ENCODE assay signal across 11 mouse cellular contexts in the genomic region with DNA sequence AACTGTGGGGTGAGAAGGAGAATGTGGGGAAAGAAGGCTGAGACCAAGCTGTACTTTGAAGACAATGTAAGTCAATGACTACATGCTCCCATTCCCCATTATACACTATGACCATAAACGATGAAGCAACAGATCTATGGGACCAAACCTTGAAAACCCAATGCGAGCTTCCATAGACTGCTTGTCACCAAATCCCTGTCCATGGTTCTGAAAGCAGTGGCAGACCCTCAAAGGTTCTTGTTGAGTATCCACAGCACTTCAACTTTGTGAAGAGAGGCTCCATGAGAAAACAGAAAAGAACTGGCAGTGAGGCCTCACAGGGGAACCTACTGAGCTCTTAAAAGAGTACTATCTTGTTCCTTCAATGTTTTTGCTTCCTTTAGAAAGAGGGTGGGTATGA.
DNase-seq lines count a peak whose midpoint lies in the region; ATAC-seq and TF ChIP-seq lines count a peak whose summit lies in the region.
"Had no signal": no experiment of that assay in that cellular context is flagged by ENCODE, and none has a peak within 500 bp of the region (broad histone marks: within the 10 kb centered on the region; RNA-seq: fewer than 3 reads in every experiment).

No protein-coding gene starts in this region.

- no peaks in the 10 kb centered on the region for H3K36me3 ChIP-seq in kidney, adult 2 months (ENCODE audit: control insufficient read depth, insufficient read depth, low read length)
- no peaks in the 10 kb centered on the region for H3K36me3 ChIP-seq in G1E (replicated peaks)
- H3K36me3 ChIP-seq: forebrain, embryonic 15.5 days had no signal

- peak; percentile 4; the same call in 1 of the 2 replicates for ATAC-seq in G1E (ENCODE audit: extremely low read depth, insufficient number of reproducible peaks, low FRiP score, poor library complexity, severe bottlenecking)
- peak; percentile 57 for ATAC-seq in megakaryocyte progenitor cell, adult 5-6 weeks (replicated peaks; ENCODE audit: poor library complexity)
- ATAC-seq: forebrain, embryonic 15.5 days had no signal

- no peaks in the 10 kb centered on the region for H3K27me3 ChIP-seq in kidney, adult 2 months (replicated peaks; ENCODE audit: control insufficient read depth, insufficient read depth, low read length)
- no peaks in the 10 kb centered on the region for H3K27me3 ChIP-seq in G1E (ENCODE audit: insufficient read depth, low read length)
- H3K27me3 ChIP-seq: forebrain, embryonic 15.5 days had no signal

- no peaks in the 10 kb centered on the region for H3K9me3 ChIP-seq in G1E (replicated peaks)
- H3K9me3 ChIP-seq: forebrain, embryonic 15.5 days had no signal

- no peaks in the 10 kb centered on the region for H3K4me1 ChIP-seq in kidney, adult 2 months (ENCODE audit: control insufficient read depth, insufficient read depth, low read length)
- no peaks in the 10 kb centered on the region for H3K4me1 ChIP-seq in G1E (ENCODE audit: insufficient read depth, low read depth, low read length)
- H3K4me1 ChIP-seq: forebrain, embryonic 15.5 days had no signal

- 63% methylated on average over 2 of the region's 2 CpGs for WGBS in kidney, adult 2 months

- H3K27ac ChIP-seq in kidney, adult 2 months (ENCODE audit: insufficient read depth, low read depth, low read length): no peak overlapping the region
- H3K27ac ChIP-seq: forebrain, embryonic 15.5 days had no signal

- TF ChIP-seq CTCF in kidney, adult 2 months (conservative IDR thresholded peaks at IDR 0.05; ENCODE audit: insufficient read depth, insufficient read length, low read depth, low read length): no peak
- TF ChIP-seq CTCF in G1E (IDR thresholded peaks at IDR 0.05; ENCODE audit: low read depth, low read length): no peak

- peak; percentile 24 to 30 for DNase-seq in kidney, postnatal 4 days
- no peak for DNase-seq in kidney, adult 2 months
- peak; percentile 1 for DNase-seq in G1E (ENCODE audit: low spot score)
- peak; percentile 5 for DNase-seq in c-Kit-positive CD71-positive TER-119-negative erythroid progenitor cells, embryonic 14.5 days (ENCODE audit: low read depth)
- no peak for DNase-seq in T-cell, adult 2 months (ENCODE audit: low spot score)
- no peak for DNase-seq in layer of hippocampus, postnatal 25 days (ENCODE audit: extremely low spot score in 1 of 2, low spot score in 1 of 2)
- no peak for DNase-seq in gastrocnemius, postnatal 25 days
- DNase-seq: cerebellum, adult 8-10 months; kidney, postnatal 14 days had no signal

- TF ChIP-seq POLR2A in kidney, adult 2 months (IDR thresholded peaks at IDR 0.05; ENCODE audit: low read depth, low read length): no peak

- no peak overlapping the region for H3K4me3 ChIP-seq in kidney, adult 2 months (ENCODE audit: insufficient read depth, low read depth, low read length)
- no peak overlapping the region for H3K4me3 ChIP-seq in G1E (ENCODE audit: low read depth, low read length)
- H3K4me3 ChIP-seq: forebrain, embryonic 15.5 days had no signal

Comparison
In these comparisons a context has a peak if more than half of its experiments do, and no peak if none do; other contexts are left out.
1. DNase-seq: peak in kidney, postnatal 4 days (2 of 2), G1E (single experiment) and c-Kit-positive CD71-positive TER-119-negative erythroid progenitor cells, embryonic 14.5 days (single experiment); none in kidney, adult 2 months (single experiment), T-cell, adult 2 months (single experiment), layer of hippocampus, postnatal 25 days (0 of 2) and gastrocnemius, postnatal 25 days (single experiment).